ENCODE assay signal across 29 mouse cellular contexts in genomic region chr6:55193171-55193570, GRCm38 (mm10). TPM values are rescaled to one million over a fixed set of nuclear protein-coding genes. Genes with fewer than 3 reads are reported as not detected.
"Had no signal": no experiment of that assay in that cellular context is flagged by ENCODE, and none has a peak within 500 bp of the region (broad histone marks: within the 10 kb centered on the region; RNA-seq: fewer than 3 reads in every experiment).

No protein-coding gene starts in this region.

- H3K4me2 ChIP-seq: embryonic facial prominence, embryonic 12.5 days; embryonic facial prominence, embryonic 13.5 days; embryonic facial prominence, embryonic 15.5 days; forebrain, embryonic 12.5 days; forebrain, embryonic 13.5 days; forebrain, embryonic 15.5 days had no signal

- H3K4me3 ChIP-seq: embryonic facial prominence, embryonic 10.5 days; embryonic facial prominence, embryonic 12.5 days; embryonic facial prominence, embryonic 13.5 days; embryonic facial prominence, embryonic 15.5 days; erythroblast, embryonic 14.5 days; forebrain, embryonic 10.5 days; forebrain, embryonic 12.5 days; forebrain, embryonic 13.5 days; forebrain, embryonic 15.5 days; heart, adult 2 months had no signal

- H3K36me3 ChIP-seq: embryonic facial prominence, embryonic 10.5 days; embryonic facial prominence, embryonic 12.5 days; embryonic facial prominence, embryonic 13.5 days; embryonic facial prominence, embryonic 15.5 days; forebrain, embryonic 10.5 days; forebrain, embryonic 12.5 days; forebrain, embryonic 15.5 days had no signal

- ATAC-seq: forebrain, embryonic 13.5 days; forebrain, embryonic 14.5 days; forebrain, embryonic 15.5 days; forebrain, embryonic 16.5 days; forebrain, postnatal 0 days had no signal

- H3K9ac ChIP-seq: embryonic facial prominence, embryonic 12.5 days; embryonic facial prominence, embryonic 13.5 days; embryonic facial prominence, embryonic 15.5 days; forebrain, embryonic 12.5 days; forebrain, embryonic 13.5 days; forebrain, embryonic 15.5 days; forebrain, postnatal 0 days had no signal

- H3K4me1 ChIP-seq: embryonic facial prominence, embryonic 10.5 days; embryonic facial prominence, embryonic 12.5 days; embryonic facial prominence, embryonic 13.5 days; embryonic facial prominence, embryonic 15.5 days; forebrain, embryonic 10.5 days; forebrain, embryonic 12.5 days; forebrain, embryonic 13.5 days; forebrain, embryonic 15.5 days had no signal

- H3K9me3 ChIP-seq: embryonic facial prominence, embryonic 10.5 days; embryonic facial prominence, embryonic 12.5 days; embryonic facial prominence, embryonic 13.5 days; embryonic facial prominence, embryonic 15.5 days; forebrain, embryonic 12.5 days; forebrain, embryonic 13.5 days; forebrain, embryonic 15.5 days had no signal

- DNase-seq: cerebellum, adult 2 months; cerebellum, adult 8-10 months; cerebellum, adult 9-10 months; cerebellum, adult 9-11 months; cerebellum, postnatal 10 days; cerebellum, postnatal 14 days; cerebellum, postnatal 25 days; cerebellum, postnatal 36 days; embryo, embryonic 11 days; forebrain, postnatal 0 days; gastrocnemius, postnatal 14 days; gastrocnemius, postnatal 25 days; gastrocnemius, postnatal 36 days; heart, adult 18-20 months; heart, adult 2 months had no signal

- H3K27ac ChIP-seq: embryonic facial prominence, embryonic 10.5 days; embryonic facial prominence, embryonic 12.5 days; embryonic facial prominence, embryonic 13.5 days; embryonic facial prominence, embryonic 15.5 days; forebrain, embryonic 10.5 days; forebrain, embryonic 12.5 days; forebrain, embryonic 13.5 days; forebrain, embryonic 15.5 days; heart, adult 2 months had no signal

- H3K27me3 ChIP-seq: embryonic facial prominence, embryonic 12.5 days; embryonic facial prominence, embryonic 13.5 days; embryonic facial prominence, embryonic 15.5 days; forebrain, embryonic 12.5 days; forebrain, embryonic 13.5 days; forebrain, embryonic 15.5 days had no signal

RNA-seq across cellular contexts. Expression of gene Inmt, which starts 18.3 kb away (rescaled TPM):
- total RNA-seq: common myeloid progenitor, adult 5-6 weeks; forebrain, postnatal 0 days; gastrocnemius, postnatal 4 days; granulocyte monocyte progenitor cell, adult 5-6 weeks had no signal
- polyA plus RNA-seq: erythroblast, embryonic 14.5 days; forebrain, embryonic 13.5 days; forebrain, embryonic 14.5 days; forebrain, embryonic 15.5 days; forebrain, embryonic 16.5 days; forebrain, postnatal 0 days had no signal
